Mouse (Mus musculus): ENCODE results near the gene Chst14.

DNA sequence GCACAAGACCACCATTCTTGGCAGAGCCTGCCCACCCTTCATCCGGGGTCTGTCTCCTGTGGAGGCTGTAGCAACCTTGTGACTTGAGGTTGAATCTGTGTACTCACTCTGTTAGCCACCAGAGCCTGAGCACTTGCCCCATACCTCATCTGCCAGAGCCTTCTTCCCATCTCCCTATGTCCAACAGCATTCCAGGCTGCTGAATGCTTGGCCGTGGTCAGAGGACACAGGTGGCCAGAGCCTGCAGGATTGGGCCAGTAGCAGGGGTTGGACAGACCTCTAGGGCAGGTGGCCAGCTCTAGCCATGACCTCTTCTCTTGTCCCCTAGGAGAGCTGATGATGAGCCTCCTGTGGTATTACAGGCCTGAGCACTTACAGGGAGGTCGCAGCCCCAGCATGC, 5.9 kb upstream of the Chst14 start:
- TF ChIP-seq TCF12 (IDR thresholded peaks at IDR 0.05; ENCODE audit: insufficient read depth, poor library complexity, severe bottlenecking) (no peak), MYOG (IDR thresholded peaks at IDR 0.05; ENCODE audit: control insufficient read depth in 1 of 3, insufficient read depth in 1 of 3, insufficient read length in 2 of 3, low read depth in 2 of 3) (peak in 2 of 3 experiments; percentile 51 to 69), MAX (IDR thresholded peaks at IDR 0.05; ENCODE audit: low read depth) (no peak), CEBPB (IDR thresholded peaks at IDR 0.05; ENCODE audit: insufficient read depth, poor library complexity, severe bottlenecking) (no peak), POLR2A (IDR thresholded peaks at IDR 0.05; ENCODE audit: insufficient read length, low read depth) (no peak)
